Mouse (Mus musculus): Measurements from ENCODE around the gene Urb1. TPM values are rescaled to one million over a fixed set of nuclear protein-coding genes. Genes with fewer than 3 reads are reported as not detected.

The Urb1 gene
- total RNA-seq (2014; rRNA removed) (14.5 and 17.6 TPM in 2 replicates), polyA plus RNA-seq (2015; fragmentation: Nextera tagmentation; extraction: Ambion mirVana) (4.0 and 4.5 TPM in 2 replicates)

DNA sequence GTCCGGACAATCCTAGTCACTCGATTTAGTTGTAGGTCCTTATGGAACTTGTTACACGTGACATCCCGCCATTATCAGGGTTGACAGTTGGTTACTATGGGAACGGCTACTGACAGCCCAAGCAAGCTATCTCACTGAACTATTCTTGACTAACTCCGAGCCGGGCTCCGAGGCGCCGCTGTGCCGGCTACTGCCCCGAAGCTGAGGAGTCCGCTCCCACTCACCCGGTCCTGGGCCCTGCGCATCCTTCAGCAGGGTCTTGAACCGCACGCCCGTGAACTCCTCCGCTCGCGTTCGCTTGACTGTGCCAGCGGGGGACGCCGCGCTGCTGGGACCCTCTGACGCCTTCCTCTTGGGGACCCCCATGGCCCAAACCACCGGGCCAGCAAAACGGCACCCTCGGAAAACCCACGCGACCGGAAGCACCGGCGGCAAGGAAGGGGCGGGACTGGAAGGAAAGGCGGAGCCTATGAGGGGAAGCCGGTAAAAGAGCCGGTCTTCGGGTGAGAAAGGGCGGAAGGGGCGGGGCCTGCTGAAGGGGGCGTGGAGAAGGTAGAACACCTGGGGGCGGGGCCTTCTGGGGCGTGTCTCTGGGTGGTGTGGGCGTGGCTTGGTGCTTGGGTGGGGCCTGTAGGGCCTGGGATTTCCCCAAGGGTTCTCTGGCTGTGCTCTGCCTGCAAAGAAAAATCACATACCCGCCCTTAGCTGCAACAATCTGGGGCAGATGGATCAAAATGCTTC, at the start of gene Urb1:
Gene Urb1 (minus strand): TSS at position 439 of the 741 bp plus-strand sequence.
- Histone ChIP-seq H3K4me2 (ENCODE audit: low read depth, low read length) (peak within 1 kb of the TSS; percentile 87), H3K4me1 (ENCODE audit: insufficient read depth, low read length) (0 out of 2 replicates have a peak, but pooled peaks cover 4% of the 10 kb centered on the region), H3K9ac (replicated peaks; ENCODE audit: low read length) (peak within 1 kb of the TSS; percentile 53), H3K36me3 (ENCODE audit: insufficient read depth, low read length) (peaks cover 5% of the 10 kb centered on the region; the same call in 1 of the 2 replicates), H3K27ac (peak within 1 kb of the TSS; percentile 66), H3K9me3 (ENCODE audit: low read length) (no peaks in the 10 kb centered on the region), H3K27me3 (ENCODE audit: insufficient read depth, low read length) (no peaks in the 10 kb centered on the region), H3K4me3 (ENCODE audit: low read length) (peak within 1 kb of the TSS; percentile 82)
- no peak for TF ChIP-seq CTCF (IDR thresholded peaks at IDR 0.05; ENCODE audit: low read depth)
- WGBS = under 1% methylated on average over 47 of the region's 47 CpGs
- DNase-seq (ENCODE audit: low spot score) (peak; percentile 97), ATAC-seq (peak; percentile 98)

GRCm38 (mm10) chr16:90858206-90858605, 48.0 kb upstream of the Urb1 start:
- H3K27me3 ChIP-seq (ENCODE audit: insufficient read depth, low read length) = no peaks in the 10 kb centered on the region
- no peak overlapping the region for H3K9ac ChIP-seq (replicated peaks; ENCODE audit: low read length)
- H3K4me3 ChIP-seq (ENCODE audit: low read length) = no peak overlapping the region
- DNase-seq (ENCODE audit: low spot score) (no peak), ATAC-seq (no peak)
- TF ChIP-seq CTCF (IDR thresholded peaks at IDR 0.05; ENCODE audit: low read depth) = no peak
- no peaks in the 10 kb centered on the region for H3K36me3 ChIP-seq (ENCODE audit: insufficient read depth, low read length)
- H3K4me2 ChIP-seq (ENCODE audit: low read depth, low read length) = no peak overlapping the region
- no peaks in the 10 kb centered on the region for H3K9me3 ChIP-seq (ENCODE audit: low read length)
- no peaks in the 10 kb centered on the region for H3K4me1 ChIP-seq (ENCODE audit: insufficient read depth, low read length)
- 91% methylated on average over 4 of the region's 4 CpGs for WGBS
- no peak overlapping the region for H3K27ac ChIP-seq

- H3K9ac ChIP-seq (replicated peaks; ENCODE audit: low read length) = no peak overlapping the region
- TF ChIP-seq CTCF (IDR thresholded peaks at IDR 0.05; ENCODE audit: low read depth) = no peak
- no peaks in the 10 kb centered on the region for H3K9me3 ChIP-seq (ENCODE audit: low read length)
- H3K27me3 ChIP-seq (ENCODE audit: insufficient read depth, low read length) = no peaks in the 10 kb centered on the region
- 87% methylated on average over 6 of the region's 6 CpGs for WGBS
- H3K4me1 ChIP-seq (ENCODE audit: insufficient read depth, low read length) = no peaks in the 10 kb centered on the region
- DNase-seq (ENCODE audit: low spot score) (no peak), ATAC-seq (no peak)
- H3K4me2 ChIP-seq (ENCODE audit: low read depth, low read length) = no peak overlapping the region
- H3K4me3 ChIP-seq (ENCODE audit: low read length) = no peak overlapping the region
- no peak overlapping the region for H3K27ac ChIP-seq
- no peaks in the 10 kb centered on the region for H3K36me3 ChIP-seq (ENCODE audit: insufficient read depth, low read length)
Observed at GRCm38 (mm10) chr16:90856552-90857200, 46.5 kb upstream of the Urb1 start.

DNA sequence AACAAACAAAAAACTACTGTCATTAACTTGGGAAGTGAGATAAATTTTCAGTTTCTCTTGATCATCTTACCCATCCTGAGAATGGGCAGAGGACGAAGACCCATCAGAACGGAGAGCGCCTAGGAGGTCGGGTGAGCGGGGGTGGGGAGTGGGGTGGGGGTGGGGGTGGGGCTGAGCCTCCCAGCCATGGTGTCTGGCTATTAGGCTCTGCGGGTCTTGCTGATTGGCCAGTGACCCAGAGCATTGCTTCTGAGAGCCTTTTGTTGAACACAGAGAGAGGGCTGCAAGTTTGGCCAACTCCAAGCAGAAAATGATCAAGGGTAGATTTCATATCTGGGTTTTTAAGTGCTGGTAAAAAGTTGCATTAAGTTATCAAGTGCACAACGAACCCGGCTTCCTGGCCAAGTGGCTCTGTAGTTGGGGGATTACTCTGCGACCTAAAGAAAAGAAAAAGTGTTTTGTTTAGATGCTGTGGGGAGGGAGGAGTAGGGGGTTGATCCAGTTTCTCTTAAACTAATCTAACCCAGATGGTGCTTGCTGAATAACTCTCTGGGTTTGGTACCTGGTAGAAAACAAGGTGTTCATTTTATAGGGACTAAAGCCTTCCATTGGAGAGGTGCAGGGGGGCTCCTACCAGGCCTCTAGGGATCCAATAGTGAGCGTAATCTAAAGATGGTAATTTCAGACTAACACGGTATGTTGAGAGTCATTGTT, 41.6 kb upstream of the Urb1 start:
- H3K4me1 ChIP-seq (ENCODE audit: insufficient read depth, low read length) = no peaks in the 10 kb centered on the region
- H3K9me3 ChIP-seq (ENCODE audit: low read length) = no peaks in the 10 kb centered on the region
- TF ChIP-seq CTCF (IDR thresholded peaks at IDR 0.05; ENCODE audit: low read depth) = no peak
- no peak overlapping the region for H3K27ac ChIP-seq
- WGBS = 64% methylated on average over 11 of the region's 11 CpGs
- DNase-seq (ENCODE audit: low spot score) (no peak), ATAC-seq (no peak)
- no peak overlapping the region for H3K9ac ChIP-seq (replicated peaks; ENCODE audit: low read length)
- no peaks in the 10 kb centered on the region for H3K36me3 ChIP-seq (ENCODE audit: insufficient read depth, low read length)
- H3K4me3 ChIP-seq (ENCODE audit: low read length) = no peak overlapping the region
- H3K4me2 ChIP-seq (ENCODE audit: low read depth, low read length) = no peak overlapping the region
- H3K27me3 ChIP-seq (ENCODE audit: insufficient read depth, low read length) = no peaks in the 10 kb centered on the region; the same call in 1 of the 2 replicates

- Histone ChIP-seq H3K9ac (replicated peaks; ENCODE audit: low read length) (no peak overlapping the region), H3K27ac (no peak overlapping the region), H3K4me3 (ENCODE audit: low read length) (no peak overlapping the region), H3K36me3 (ENCODE audit: insufficient read depth, low read length) (no peaks in the 10 kb centered on the region), H3K4me2 (ENCODE audit: low read depth, low read length) (no peak overlapping the region), H3K9me3 (ENCODE audit: low read length) (no peaks in the 10 kb centered on the region), H3K27me3 (ENCODE audit: insufficient read depth, low read length) (no peaks in the 10 kb centered on the region; the same call in 1 of the 2 replicates), H3K4me1 (ENCODE audit: insufficient read depth, low read length) (no peaks in the 10 kb centered on the region)
- ATAC-seq = no peak
- DNase-seq (ENCODE audit: low spot score) = no peak
- TF ChIP-seq CTCF (IDR thresholded peaks at IDR 0.05; ENCODE audit: low read depth) = no peak
- 38% methylated on average over 7 of the region's 7 CpGs for WGBS
Observed at GRCm38 (mm10) chr16:90850881-90851280, 40.7 kb upstream of the Urb1 start.

- 49% methylated on average over 12 of the region's 12 CpGs for WGBS
- no peak overlapping the region for H3K27ac ChIP-seq
- TF ChIP-seq CTCF (IDR thresholded peaks at IDR 0.05; ENCODE audit: low read depth) = no peak
- H3K4me2 ChIP-seq (ENCODE audit: low read depth, low read length) = no peak overlapping the region
- no peaks in the 10 kb centered on the region for H3K4me1 ChIP-seq (ENCODE audit: insufficient read depth, low read length)
- DNase-seq (ENCODE audit: low spot score) = no peak
- H3K4me3 ChIP-seq (ENCODE audit: low read length) = no peak overlapping the region
- no peaks in the 10 kb centered on the region for H3K9me3 ChIP-seq (ENCODE audit: low read length)
- no peak for ATAC-seq
- H3K9ac ChIP-seq (replicated peaks; ENCODE audit: low read length) = no peak overlapping the region
- H3K36me3 ChIP-seq (ENCODE audit: insufficient read depth, low read length) = no peaks in the 10 kb centered on the region
- no peaks in the 10 kb centered on the region; the same call in 1 of the 2 replicates for H3K27me3 ChIP-seq (ENCODE audit: insufficient read depth, low read length)
Observed at GRCm38 (mm10) chr16:90849262-90849661, 39.0 kb upstream of the Urb1 start.

Data from hindbrain, postnatal 0 days (tissue).